Mouse (Mus musculus): ENCODE measurements around the gene Scgb2b27.
"Not testable (repeated sequence)": the region's sequence is repeated elsewhere in the genome, so short reads cannot be mapped to it uniquely, and the experiment has no call there.

DNA sequence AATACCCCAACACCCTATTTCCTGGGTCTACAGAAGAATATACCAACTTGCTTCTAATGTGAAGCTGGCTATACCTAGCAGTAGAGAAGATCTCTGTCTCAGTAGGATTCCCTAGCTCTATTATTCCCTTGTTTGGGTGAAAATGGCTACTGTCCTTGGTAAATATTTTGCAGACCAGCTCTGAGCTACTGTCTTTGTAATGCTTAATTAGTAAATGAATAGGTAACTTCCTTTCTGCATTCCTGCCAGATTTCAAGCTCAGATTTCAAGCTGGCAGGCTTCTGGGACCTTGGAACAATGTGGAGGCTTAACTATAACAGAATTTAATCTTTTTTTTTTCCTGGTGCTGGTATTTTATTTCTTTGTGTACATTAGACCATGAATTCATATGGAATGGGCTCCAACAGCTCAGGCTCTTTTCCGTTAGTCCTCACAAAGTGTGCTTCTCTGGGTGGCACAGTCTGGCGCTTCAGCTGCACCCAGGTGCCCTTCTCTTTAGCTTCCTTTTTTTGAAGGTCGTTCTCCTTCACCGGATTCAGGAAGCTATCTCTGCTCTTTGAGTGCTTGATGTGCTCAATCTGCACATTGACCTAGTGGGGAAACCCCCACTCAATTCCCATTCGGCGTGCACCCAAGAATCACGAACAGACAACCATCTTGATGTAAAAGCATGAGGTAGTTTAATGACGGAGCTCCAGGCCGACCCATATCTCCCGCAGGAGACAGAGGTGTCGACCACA, 22.5 kb upstream of the Scgb2b27 start:
- not testable (repeated sequence) for TF ChIP-seq CTCF, EP300 (IDR thresholded peaks at IDR 0.05; ENCODE audit: low read depth)
